Mouse (Mus musculus) ES-Bruce4 (cell line): ENCODE data around the gene Acot13.
"Not testable (repeated sequence)": the region's sequence is repeated elsewhere in the genome, so short reads cannot be mapped to it uniquely, and the experiment has no call there.

Experiments used
- CTCF ChIP-seq: IDR thresholded peaks from one replicate; pipeline ENCODE4 v1.8.1; 2011; ENCODE audit warnings: low read depth, low read length
- POLR2A ChIP-seq: IDR thresholded peaks from one replicate; pipeline ENCODE4 v1.8.1; 2011; ENCODE audit warnings: low read length; ENCODE audit not compliant: insufficient read depth

GRCm38 (mm10) chr13:24837765-24838164 is 6.4 kb upstream of the Acot13 start:
- TF ChIP-seq CTCF, POLR2A: not testable (repeated sequence)
